Mouse (Mus musculus) spleen, adult 2 months (tissue): ENCODE data around the gene Tmc8. TPM values are rescaled to one million over a fixed set of nuclear protein-coding genes. Genes with fewer than 3 reads are reported as not detected.

Experiments used
- DNase-seq, 2 experiments: peaks; one replicate each; pipeline versions ENCODE4 v3.0.0 to v3.0.0-alpha.2; 2012 to 2021; ENCODE audit warnings: low spot score in 2 of 2, low read depth in 1 of 2
- H3K27ac ChIP-seq: fragments of 200-500 bp; 2 replicates; pipeline ENCODE4 v1.5.1; 2012; ENCODE audit warnings: low read length, inconsistent platforms; ENCODE audit not compliant: insufficient read depth
- H3K27me3 ChIP-seq: fragments of 200-500 bp; 2 replicates; pipeline ENCODE4 v1.6.1; 2012; ENCODE audit warnings: mild to moderate bottlenecking, moderate library complexity, low read length, inconsistent platforms; ENCODE audit not compliant: control insufficient read depth, insufficient read depth
- H3K36me3 ChIP-seq: fragments of 200-500 bp; 2 replicates; pipeline ENCODE4 v1.6.1; 2012; ENCODE audit warnings: mild to moderate bottlenecking, low read length, inconsistent platforms; ENCODE audit not compliant: control insufficient read depth, insufficient read depth
- H3K4me1 ChIP-seq: fragments of 200-500 bp; 2 replicates; pipeline ENCODE4 v1.6.1; 2011; ENCODE audit warnings: inconsistent platforms; ENCODE audit not compliant: control insufficient read depth, insufficient read depth, insufficient read length
- H3K4me3 ChIP-seq: fragments of 200-500 bp; 2 replicates; pipeline ENCODE4 v1.5.1; 2011; ENCODE audit warnings: mild to moderate bottlenecking, inconsistent platforms; ENCODE audit not compliant: insufficient read depth, insufficient read length; ENCODE audit errors: extremely low read depth
- CTCF ChIP-seq: fragments of 200-500 bp; IDR thresholded peaks from 2 replicates; pipeline ENCODE4 v1.5.1; 2011; ENCODE audit warnings: mild to moderate bottlenecking, inconsistent platforms; ENCODE audit not compliant: insufficient read depth, insufficient read length, insufficient replicate concordance; ENCODE audit errors: extremely low read depth
- POLR2A ChIP-seq: fragments of 200-500 bp; IDR thresholded peaks from 2 replicates; pipeline ENCODE4 v1.6.1; 2011; ENCODE audit warnings: low read depth, low read length, inconsistent platforms
- WGBS: fragments of 180-500 bp; shearing (Covaris S2); methylation state at CpG from one replicate; pipeline ENCODE4 v1.1.7; 2018; 5-methylcytosine and 5-hydroxymethylcytosine counted together
- polyA plus RNA-seq: library from polyadenylated mRNA; depleted of rRNA; stranded (reverse); fragments of >200 nt; gene quantifications from 2 replicates; pipeline ENCODE4 v1.2.3, GENCODE M21; 2012

Gene Tmc8
- polyA plus RNA-seq, 1 experiment: 90.1 TPM

GRCm38 (mm10) chr11:117801650-117802049 lies 19.8 kb downstream of the Tmc8 start:
- 94% methylated on average over 7 of the region's 7 CpGs for WGBS
- Histone ChIP-seq H3K27ac (no peak overlapping the region), H3K4me3 (no peak overlapping the region), H3K36me3 (no peaks in the 10 kb centered on the region), H3K27me3 (no peaks in the 10 kb centered on the region), H3K4me1 (peaks cover 25% of the 10 kb centered on the region)
- no peak for DNase-seq
- TF ChIP-seq POLR2A (no peak), CTCF (no peak)

- no peak for DNase-seq
- TF ChIP-seq POLR2A: no peak
- no peak for TF ChIP-seq CTCF
- WGBS: 92% methylated on average over 3 of the region's 3 CpGs
- Histone ChIP-seq H3K36me3 (no peaks in the 10 kb centered on the region), H3K4me3 (no peak overlapping the region), H3K27me3 (no peaks in the 10 kb centered on the region), H3K4me1 (peaks cover 12% of the 10 kb centered on the region), H3K27ac (peak overlapping the region; percentile 4; the same call in 1 of the 2 replicates)
Observed at GRCm38 (mm10) chr11:117803166-117803688, 21.4 kb downstream of the Tmc8 start.

GRCm38 (mm10) chr11:117806781-117807180 lies 24.9 kb downstream of the Tmc8 start:
- Histone ChIP-seq H3K27ac (no peak overlapping the region), H3K36me3 (no peaks in the 10 kb centered on the region), H3K4me1 (peaks cover 7% of the 10 kb centered on the region; the same call in 1 of the 2 replicates), H3K27me3 (no peaks in the 10 kb centered on the region), H3K4me3 (no peak overlapping the region)
- TF ChIP-seq POLR2A (no peak), CTCF (no peak)
- WGBS: 95% methylated on average over 6 of the region's 6 CpGs
- DNase-seq: no peak

- DNase-seq: peak; percentile 39 to 67
- H3K27me3 ChIP-seq: no peaks in the 10 kb centered on the region
- H3K4me3 ChIP-seq: peak within 1 kb of the TSS; percentile 92
- H3K27ac ChIP-seq: peak within 1 kb of the TSS; percentile 56
- peaks cover 5% of the 10 kb centered on the region; the same call in 1 of the 2 replicates for H3K4me1 ChIP-seq
- under 1% methylated on average over 75 of the region's 75 CpGs for WGBS
- peaks cover 11% of the 10 kb centered on the region for H3K36me3 ChIP-seq
- TF ChIP-seq CTCF (no peak), POLR2A (peak; percentile 20)
Observed at GRCm38 (mm10) chr11:117809407-117810311, 27.8 kb downstream of the Tmc8 start, which contains the start of the genes Gm20708 and Syngr2. Gene Gm20708, plus strand, starts transcription at chr11:117809668. Gene Syngr2, plus strand, starts transcription at chr11:117809668.

- under 1% methylated on average over 21 of the region's 21 CpGs for WGBS
- Histone ChIP-seq H3K27me3 (no peaks in the 10 kb centered on the region), H3K36me3 (peaks cover 16% of the 10 kb centered on the region), H3K27ac (peak overlapping the region; percentile 56), H3K4me1 (peaks cover 5% of the 10 kb centered on the region; the same call in 1 of the 2 replicates), H3K4me3 (peak overlapping the region; percentile 92)
- no peak for TF ChIP-seq CTCF
- no peak for TF ChIP-seq POLR2A
- DNase-seq: peak; percentile 63 to 78
Observed at GRCm38 (mm10) chr11:117810401-117811046, 28.6 kb downstream of the Tmc8 start.

GRCm38 (mm10) chr11:117813867-117814266 lies 32.0 kb downstream of the Tmc8 start:
- H3K4me3 ChIP-seq: no peak overlapping the region
- no peaks in the 10 kb centered on the region for H3K27me3 ChIP-seq
- 65% methylated on average over 5 of the region's 5 CpGs for WGBS
- H3K27ac ChIP-seq: peak overlapping the region; percentile 12; the same call in 1 of the 2 replicates
- TF ChIP-seq CTCF: no peak
- TF ChIP-seq POLR2A: no peak
- H3K36me3 ChIP-seq: peaks cover 35% of the 10 kb centered on the region
- no peak for DNase-seq
- peaks cover 5% of the 10 kb centered on the region; the same call in 1 of the 2 replicates for H3K4me1 ChIP-seq
